Mouse (Mus musculus) liver, postnatal 0 days (tissue): ENCODE measurements at regions not wholly inside any gene's neighbourhood (a gene's known extent, or its start where the extent isn't known, plus 50 kb on each side); places are given as distances from the start of the nearest gene placed in this dataset.

Experiments
- CTCF ChIP-seq: sonication (generic); IDR thresholded peaks from 2 replicates; pipeline ENCODE4 v1.5.1; 2016; ENCODE audit warnings: antibody characterized with exemption, low read depth
- EP300 ChIP-seq: IDR thresholded peaks from 2 replicates; pipeline ENCODE4 v1.6.1; 2016; ENCODE audit warnings: antibody characterized with exemption, low read depth, mild to moderate bottlenecking

DNA sequence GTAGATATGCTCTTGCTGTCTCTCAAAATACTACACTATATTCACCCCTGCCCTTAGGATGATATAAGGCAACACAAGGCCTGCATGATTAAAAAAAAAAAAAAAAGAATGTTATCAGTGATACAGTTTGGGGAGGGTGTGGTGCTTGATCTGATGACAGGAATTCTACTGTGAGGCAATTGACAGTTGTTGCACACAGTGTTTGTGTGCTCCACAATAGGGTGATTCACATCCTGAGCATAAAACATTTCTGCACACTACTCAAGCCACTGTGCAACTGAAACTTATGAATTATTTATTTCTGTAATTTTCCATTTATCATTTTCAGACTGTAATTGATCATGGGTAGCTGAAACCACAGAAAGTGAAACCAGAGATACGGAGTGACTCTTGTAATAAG, 277.2 kb upstream of the Adgrl4 start:
- TF ChIP-seq CTCF, result no peak
- TF ChIP-seq EP300, result no peak
